Mouse (Mus musculus): Measurements from ENCODE around the gene Plcxd1.

DNA sequence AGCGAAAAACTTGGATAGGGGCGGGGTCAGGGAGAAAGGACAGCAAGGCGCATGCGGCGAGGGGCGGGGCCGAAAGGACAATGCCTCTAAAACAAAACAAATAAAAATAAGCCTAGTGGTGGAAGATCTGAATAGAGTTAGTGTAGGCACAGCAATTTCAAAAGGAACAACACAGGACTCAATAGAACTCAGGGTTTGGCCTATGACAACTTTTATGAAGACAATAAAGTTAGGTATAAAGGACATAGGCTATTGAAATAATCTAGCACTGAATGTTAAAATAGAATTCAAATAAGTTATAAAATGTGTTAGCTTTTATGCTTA, 8.5 kb downstream of the Plcxd1 start:
- TF ChIP-seq CTCF (IDR thresholded peaks at IDR 0.05; ENCODE audit: low read depth) (no peak; the same call in 1 of the 2 replicates), EP300 (IDR thresholded peaks at IDR 0.05; ENCODE audit: low read depth) (no peak)

Data from heart, postnatal 0 days (tissue).